Comparison of ENCODE assay signal across 9 mouse cellular contexts in genomic region chr10:104661672-104662071, GRCm38 (mm10).
DNase-seq lines count a peak whose midpoint lies in the region; ATAC-seq and TF ChIP-seq lines count a peak whose summit lies in the region.
"Had no signal": no experiment of that assay in that cellular context is flagged by ENCODE, and none has a peak within 500 bp of the region (broad histone marks: within the 10 kb centered on the region; RNA-seq: fewer than 3 reads in every experiment).

No protein-coding gene starts in this region.

- WGBS in kidney, adult 2 months: 48% methylated on average over 7 of the region's 7 CpGs
- 19% methylated on average over 7 of the region's 7 CpGs for WGBS in hindbrain, embryonic 16.5 days
- WGBS in thymus, adult 2 months: 90% methylated on average over 7 of the region's 7 CpGs

- no peak overlapping the region for H3K9ac ChIP-seq in hindbrain, embryonic 16.5 days (ENCODE audit: low read depth, low read length)

- no peaks in the 10 kb centered on the region for H3K9me3 ChIP-seq in hindbrain, embryonic 16.5 days (ENCODE audit: control insufficient read depth, low read length)

- no peaks in the 10 kb centered on the region for H3K4me1 ChIP-seq in kidney, adult 2 months (ENCODE audit: control insufficient read depth, insufficient read depth, low read length)
- no peaks in the 10 kb centered on the region; the same call in 1 of the 2 replicates for H3K4me1 ChIP-seq in hindbrain, embryonic 16.5 days (ENCODE audit: control insufficient read depth, insufficient read depth, low read depth, low read length)
- no peaks in the 10 kb centered on the region for H3K4me1 ChIP-seq in thymus, adult 2 months (replicated peaks; ENCODE audit: control insufficient read depth, insufficient read depth, low read length)

- DNase-seq in kidney, postnatal 10 days: peak; percentile 38
- no peak for DNase-seq in kidney, adult 2 months
- DNase-seq in MN1 (ENCODE audit: low spot score): peak; percentile 93
- peak; percentile 46 for DNase-seq in embryo, embryonic 10.5 days (ENCODE audit: low spot score)
- DNase-seq in urinary bladder, postnatal 14 days (ENCODE audit: low spot score): no peak
- DNase-seq in thymus, adult 2 months: no peak
- no peak for DNase-seq in kidney, adult 9 months

- no peak overlapping the region for H3K4me3 ChIP-seq in kidney, adult 2 months (ENCODE audit: insufficient read depth, low read depth, low read length)
- no peak overlapping the region for H3K4me3 ChIP-seq in hindbrain, embryonic 16.5 days (ENCODE audit: low read length)
- H3K4me3 ChIP-seq in thymus, adult 2 months (ENCODE audit: control insufficient read depth, insufficient read depth, low read length): no peak overlapping the region
- H3K4me3 ChIP-seq: erythroblast, embryonic 14.5 days had no signal

- H3K27ac ChIP-seq in kidney, adult 2 months (ENCODE audit: insufficient read depth, low read depth, low read length): no peak overlapping the region
- no peak overlapping the region for H3K27ac ChIP-seq in hindbrain, embryonic 16.5 days (ENCODE audit: low read depth, low read length)
- no peak overlapping the region for H3K27ac ChIP-seq in thymus, adult 2 months (ENCODE audit: control insufficient read depth, insufficient read depth, low read length)

- no peak for TF ChIP-seq POLR2A in kidney, adult 2 months (IDR thresholded peaks at IDR 0.05; ENCODE audit: low read depth, low read length)
- TF ChIP-seq POLR2A in thymus, adult 2 months (IDR thresholded peaks at IDR 0.05; ENCODE audit: control insufficient read depth, extremely low read depth, insufficient read depth, low read length, poor library complexity): no peak

- H3K36me3 ChIP-seq in kidney, adult 2 months (ENCODE audit: control insufficient read depth, insufficient read depth, low read length): no peaks in the 10 kb centered on the region
- no peaks in the 10 kb centered on the region for H3K36me3 ChIP-seq in hindbrain, embryonic 16.5 days (ENCODE audit: control insufficient read depth, insufficient read depth, low read length)
- no peaks in the 10 kb centered on the region for H3K36me3 ChIP-seq in thymus, adult 2 months (ENCODE audit: control insufficient read depth, insufficient read depth, low read length)

- ATAC-seq in hindbrain, embryonic 16.5 days: peak; percentile 80

- no peaks in the 10 kb centered on the region for H3K27me3 ChIP-seq in kidney, adult 2 months (replicated peaks; ENCODE audit: control insufficient read depth, insufficient read depth, low read length)
- H3K27me3 ChIP-seq in hindbrain, embryonic 16.5 days (replicated peaks; ENCODE audit: control insufficient read depth, insufficient read depth, low read length): no peaks in the 10 kb centered on the region
- H3K27me3 ChIP-seq in thymus, adult 2 months (ENCODE audit: control insufficient read depth, insufficient read depth, low read length): no peaks in the 10 kb centered on the region

- no peak for TF ChIP-seq CTCF in kidney, adult 2 months (conservative IDR thresholded peaks at IDR 0.05; ENCODE audit: insufficient read depth, insufficient read length, low read depth, low read length)
- no peak for TF ChIP-seq CTCF in thymus, adult 2 months (IDR thresholded peaks at IDR 0.05; ENCODE audit: borderline replicate concordance, control insufficient read depth, extremely low read depth, insufficient read depth, low read length, poor library complexity)

- no peak overlapping the region for H3K4me2 ChIP-seq in hindbrain, embryonic 16.5 days (ENCODE audit: low read length)

Comparison
In these comparisons a context has a peak if more than half of its experiments do, and no peak if none do; other contexts are left out.
1. DNase-seq: peak in kidney, postnatal 10 days (single experiment), MN1 (single experiment) and embryo, embryonic 10.5 days (single experiment); none in kidney, adult 2 months (single experiment), urinary bladder, postnatal 14 days (single experiment), thymus, adult 2 months (single experiment) and kidney, adult 9 months (single experiment).